ENCODE assay signal across 16 mouse cellular contexts in genomic region chr11:84496901-84497300, GRCm38 (mm10). TPM values are rescaled to one million over a fixed set of nuclear protein-coding genes. Genes with fewer than 3 reads are reported as not detected.
"Had no signal": no experiment of that assay in that cellular context is flagged by ENCODE, and none has a peak within 500 bp of the region (broad histone marks: within the 10 kb centered on the region; RNA-seq: fewer than 3 reads in every experiment).

No protein-coding gene starts in this region.

- DNase-seq: kidney, adult 18-20 months; kidney, postnatal 14 days; left cerebral cortex, postnatal 4 days; lung, embryonic 14.5 days; lung, postnatal 10 days; lung, postnatal 4 days; right cerebral cortex, postnatal 14 days; thymus, adult 2 months; thymus, postnatal 25 days had no signal

- H3K27me3 ChIP-seq: kidney, embryonic 15.5 days; limb, embryonic 13.5 days; stomach, embryonic 15.5 days had no signal

- H3K9ac ChIP-seq: kidney, embryonic 15.5 days; limb, embryonic 13.5 days; lung, embryonic 14.5 days; stomach, embryonic 15.5 days had no signal

- H3K9me3 ChIP-seq: kidney, embryonic 15.5 days; limb, embryonic 13.5 days; midbrain, embryonic 10.5 days; stomach, embryonic 15.5 days had no signal

- H3K4me2 ChIP-seq: kidney, embryonic 15.5 days; limb, embryonic 13.5 days; liver, embryonic 11.5 days; lung, embryonic 14.5 days; stomach, embryonic 15.5 days had no signal

- H3K4me3 ChIP-seq: kidney, embryonic 15.5 days; limb, embryonic 13.5 days; midbrain, embryonic 10.5 days; stomach, embryonic 15.5 days had no signal

- H3K27ac ChIP-seq: kidney, embryonic 15.5 days; limb, embryonic 13.5 days; midbrain, embryonic 10.5 days; stomach, embryonic 15.5 days had no signal

- H3K4me1 ChIP-seq: kidney, embryonic 15.5 days; limb, embryonic 13.5 days; midbrain, embryonic 10.5 days; stomach, embryonic 15.5 days had no signal

RNA-seq across cellular contexts. Expression of gene Lhx1, which starts 28.4 kb away (rescaled TPM):
- polyA plus RNA-seq: lung, embryonic 14.5 days; spleen, adult 2 months; urinary bladder, adult 2 months had no signal
